Mouse (Mus musculus): ENCODE results near the gene Gucy2e. TPM values are rescaled to one million over a fixed set of nuclear protein-coding genes. Genes with fewer than 3 reads are reported as not detected.

Gucy2e gene
- not detected in 2 replicates for polyA plus RNA-seq (2012; rRNA removed; ENCODE audit: low replicate concordance)

DNA sequence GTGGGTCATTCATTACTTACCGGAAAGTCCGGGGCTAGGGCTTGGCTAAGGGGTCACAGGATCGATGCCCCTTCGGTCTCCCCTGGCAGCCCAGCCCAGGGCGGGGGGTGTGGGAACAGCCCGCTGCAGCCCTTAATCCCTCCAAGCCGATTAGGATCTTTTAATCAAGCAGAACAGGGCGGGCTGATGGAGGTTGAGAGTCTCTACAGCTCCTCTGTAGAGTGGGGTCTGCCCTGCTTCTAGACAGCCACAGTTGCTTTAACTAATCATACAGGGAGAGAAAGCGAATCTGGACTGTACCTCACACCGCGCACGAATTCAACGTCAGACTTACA is at the start of gene Gucy2e:
Gene Gucy2e, minus strand, starts transcription at position 111 of the 335 bp plus-strand sequence.

GRCm38 (mm10) chr11:69197743-69198142 is 39.1 kb downstream of the Gucy2e start, which contains the start of gene Alox8:
Alox8 (minus strand) TSS chr11:69197843.

Other genes starting within 250 kb of the Gucy2e start
- 6.7 and 7.2 TPM in 2 replicates for gene Pfas, start 228.6 kb downstream of the Gucy2e start, polyA plus RNA-seq (2012; rRNA removed; ENCODE audit: low replicate concordance)
- 23.0 and 25.0 TPM in 2 replicates for gene Ctc1, start 221.1 kb downstream of the Gucy2e start, polyA plus RNA-seq (2012; rRNA removed; ENCODE audit: low replicate concordance)
- gene Aurkb, start 191.4 kb downstream of the Gucy2e start, polyA plus RNA-seq (2012; rRNA removed; ENCODE audit: low replicate concordance), result 27.8 and 56.2 TPM in 2 replicates
- 12.4 and 36.7 TPM in 2 replicates for gene Borcs6, start 177.3 kb downstream of the Gucy2e start, polyA plus RNA-seq (2012; rRNA removed; ENCODE audit: low replicate concordance)
- gene Tmem107, start 166.2 kb downstream of the Gucy2e start, polyA plus RNA-seq (2012; rRNA removed; ENCODE audit: low replicate concordance), result 15.0 and 29.3 TPM in 2 replicates
- 84.0 and 93.4 TPM in 2 replicates for gene Vamp2, start 148.5 kb downstream of the Gucy2e start, polyA plus RNA-seq (2012; rRNA removed; ENCODE audit: low replicate concordance)
- 12.0 and 17.6 TPM in 2 replicates for gene Per1, start 141.8 kb downstream of the Gucy2e start, polyA plus RNA-seq (2012; rRNA removed; ENCODE audit: low replicate concordance)
- 1.7 and 2.1 TPM in 2 replicates for gene Hes7, start 116.6 kb downstream of the Gucy2e start, polyA plus RNA-seq (2012; rRNA removed; ENCODE audit: low replicate concordance)
- 0.11 and 0.43 TPM in 2 replicates for gene 9130213A22Rik, start 114.4 kb downstream of the Gucy2e start, polyA plus RNA-seq (2012; rRNA removed; ENCODE audit: low replicate concordance)
- 0.20 and 0.79 TPM in 2 replicates for gene Aloxe3, start 111.1 kb downstream of the Gucy2e start, polyA plus RNA-seq (2012; rRNA removed; ENCODE audit: low replicate concordance)
- gene Alox12b, start 80.0 kb downstream of the Gucy2e start, polyA plus RNA-seq (2012; rRNA removed; ENCODE audit: low replicate concordance), result not detected in 2 replicates
- not detected in 2 replicates for gene Alox8, start 39.2 kb downstream of the Gucy2e start, polyA plus RNA-seq (2012; rRNA removed; ENCODE audit: low replicate concordance)
- 5.4 and 6.3 TPM in 2 replicates for gene Cntrob, start 86.7 kb upstream of the Gucy2e start, polyA plus RNA-seq (2012; rRNA removed; ENCODE audit: low replicate concordance)
- 17.3 and 18.7 TPM in 2 replicates for gene Trappc1, start 86.9 kb upstream of the Gucy2e start, polyA plus RNA-seq (2012; rRNA removed; ENCODE audit: low replicate concordance)
- 0.50 and 0.82 TPM in 2 replicates for gene Kcnab3, start 89.2 kb upstream of the Gucy2e start, polyA plus RNA-seq (2012; rRNA removed; ENCODE audit: low replicate concordance)
- 0.07 and 0.33 TPM in 2 replicates for gene Rnf227, start 103.4 kb upstream of the Gucy2e start, polyA plus RNA-seq (2012; rRNA removed; ENCODE audit: low replicate concordance)
- gene Chd3, start 132.4 kb upstream of the Gucy2e start, polyA plus RNA-seq (2012; rRNA removed; ENCODE audit: low replicate concordance), result 136 and 171 TPM in 2 replicates
- 130 and 134 TPM in 2 replicates for gene Naa38, start 158.5 kb upstream of the Gucy2e start, polyA plus RNA-seq (2012; rRNA removed; ENCODE audit: low replicate concordance)
- gene Cyb5d1, start 158.6 kb upstream of the Gucy2e start, polyA plus RNA-seq (2012; rRNA removed; ENCODE audit: low replicate concordance), result 2.0 and 2.9 TPM in 2 replicates
- 15.1 and 29.8 TPM in 2 replicates for gene Tmem88, start 161.2 kb upstream of the Gucy2e start, polyA plus RNA-seq (2012; rRNA removed; ENCODE audit: low replicate concordance)
- gene Kdm6b, start 176.6 kb upstream of the Gucy2e start, polyA plus RNA-seq (2012; rRNA removed; ENCODE audit: low replicate concordance), result 17.7 and 37.7 TPM in 2 replicates